Mouse (Mus musculus) intestine, embryonic 15.5 days (tissue): ENCODE results near the gene Ddx59. TPM values are rescaled to one million over a fixed set of nuclear protein-coding genes. Genes with fewer than 3 reads are reported as not detected.

Experiments
- ATAC-seq: fragments of 200-750 bp; cut with Nextera tagmentation; 2 replicates; pipeline ENCODE4 v1.8.0; 2017; ENCODE audit warnings: moderate TSS enrichment, moderate library complexity
- H3K27ac ChIP-seq: fragments of 300-500 bp; sonication (generic); 2 replicates; pipeline ENCODE4 v1.5.1; 2015; ENCODE audit warnings: mild to moderate bottlenecking, inconsistent platforms
- H3K27me3 ChIP-seq: fragments of 300-500 bp; sonication (generic); replicated peaks from 2 replicates; pipeline ENCODE4 v1.6.1; 2015; ENCODE audit warnings: inconsistent platforms
- H3K36me3 ChIP-seq: fragments of 300-500 bp; sonication (generic); 2 replicates; pipeline ENCODE4 v1.6.1; 2015; ENCODE audit warnings: inconsistent platforms
- H3K4me1 ChIP-seq: fragments of 300-500 bp; sonication (generic); replicated peaks from 2 replicates; pipeline ENCODE4 v1.6.1; 2015; ENCODE audit warnings: inconsistent platforms
- H3K4me2 ChIP-seq: fragments of 300-500 bp; sonication (generic); replicated peaks from 2 replicates; pipeline ENCODE4 v1.6.1; 2015; ENCODE audit warnings: mild to moderate bottlenecking, inconsistent platforms
- H3K4me3 ChIP-seq: fragments of 300-500 bp; sonication (generic); replicated peaks from 2 replicates; pipeline ENCODE4 v1.5.1; 2015; ENCODE audit warnings: inconsistent platforms
- H3K9ac ChIP-seq: fragments of 300-500 bp; sonication (generic); 2 replicates; pipeline ENCODE4 v1.6.1; 2015; ENCODE audit warnings: inconsistent platforms
- H3K9me3 ChIP-seq: fragments of 300-500 bp; sonication (generic); 2 replicates; pipeline ENCODE4 v1.6.1; 2016; ENCODE audit warnings: inconsistent platforms
- WGBS: fragments of 180-500 bp; shearing (Covaris S2); methylation state at CpG from one replicate; pipeline ENCODE4 v1.1.7; 2015; 5-methylcytosine and 5-hydroxymethylcytosine counted together
- polyA plus RNA-seq: library from polyadenylated mRNA; unstranded; fragments of >200 nt; fragmentation: Nextera tagmentation; extraction: Ambion mirVana; gene quantifications from 2 replicates; pipeline ENCODE4 v1.2.1, GENCODE M21; 2015

Gene Ddx59
- polyA plus RNA-seq, 1 experiment from 2014 or later = 11.6 TPM

- WGBS = 92% methylated on average over 6 of the region's 6 CpGs
- Histone ChIP-seq H3K9me3 (no peaks in the 10 kb centered on the region), H3K4me1 (no peaks in the 10 kb centered on the region), H3K4me3 (no peak overlapping the region), H3K36me3 (no peaks in the 10 kb centered on the region), H3K4me2 (no peak overlapping the region), H3K27me3 (no peaks in the 10 kb centered on the region), H3K9ac (no peak overlapping the region), H3K27ac (no peak overlapping the region)
- ATAC-seq = no peak
Measured at GRCm38 (mm10) chr1:136418393-136418792, 3.3 kb downstream of the Ddx59 start.

- H3K4me1 ChIP-seq = peaks cover 6% of the 10 kb centered on the region
- no peaks in the 10 kb centered on the region for H3K36me3 ChIP-seq
- no peak overlapping the region for H3K27ac ChIP-seq
- ATAC-seq = no peak
- H3K9ac ChIP-seq = no peak overlapping the region
- no peaks in the 10 kb centered on the region for H3K9me3 ChIP-seq
- no peak overlapping the region for H3K4me2 ChIP-seq
- no peaks in the 10 kb centered on the region for H3K27me3 ChIP-seq
- whole genome bisulfite sequencing = 80% methylated on average over 11 of the region's 11 CpGs
- no peak overlapping the region for H3K4me3 ChIP-seq
Measured at GRCm38 (mm10) chr1:136427166-136427969, 12.3 kb downstream of the Ddx59 start.

GRCm38 (mm10) chr1:136428981-136429380, 13.9 kb downstream of the Ddx59 start:
- no peak overlapping the region for H3K27ac ChIP-seq
- no peak overlapping the region for H3K9ac ChIP-seq
- no peaks in the 10 kb centered on the region for H3K9me3 ChIP-seq
- H3K4me1 ChIP-seq = peaks cover 6% of the 10 kb centered on the region
- no peak overlapping the region for H3K4me2 ChIP-seq
- no peak for ATAC-seq
- WGBS = 89% methylated on average over 4 of the region's 4 CpGs
- no peaks in the 10 kb centered on the region for H3K27me3 ChIP-seq
- no peaks in the 10 kb centered on the region for H3K36me3 ChIP-seq
- no peak overlapping the region for H3K4me3 ChIP-seq

GRCm38 (mm10) chr1:136430126-136430818, 15.2 kb downstream of the Ddx59 start:
- no peak overlapping the region for H3K27ac ChIP-seq
- H3K9ac ChIP-seq = no peak overlapping the region
- no peak overlapping the region for H3K4me2 ChIP-seq
- WGBS = 55% methylated on average over 7 of the region's 7 CpGs
- no peaks in the 10 kb centered on the region for H3K36me3 ChIP-seq
- peaks cover 6% of the 10 kb centered on the region for H3K4me1 ChIP-seq
- H3K27me3 ChIP-seq = no peaks in the 10 kb centered on the region
- no peaks in the 10 kb centered on the region for H3K9me3 ChIP-seq
- no peak overlapping the region for H3K4me3 ChIP-seq
- ATAC-seq = no peak

GRCm38 (mm10) chr1:136440741-136441140, 25.7 kb downstream of the Ddx59 start:
- Histone ChIP-seq H3K27me3 (no peaks in the 10 kb centered on the region; the same call in 1 of the 2 replicates), H3K4me2 (no peak overlapping the region), H3K4me1 (no peaks in the 10 kb centered on the region), H3K9ac (no peak overlapping the region), H3K4me3 (no peak overlapping the region), H3K9me3 (no peaks in the 10 kb centered on the region), H3K36me3 (no peaks in the 10 kb centered on the region), H3K27ac (no peak overlapping the region)
- 73% methylated on average over 7 of the region's 7 CpGs for WGBS
- no peak for ATAC-seq

GRCm38 (mm10) chr1:136442809-136443208, 27.7 kb downstream of the Ddx59 start:
- Histone ChIP-seq H3K4me1 (no peaks in the 10 kb centered on the region), H3K9ac (no peak overlapping the region), H3K4me3 (no peak overlapping the region), H3K36me3 (no peaks in the 10 kb centered on the region), H3K27ac (no peak overlapping the region), H3K4me2 (no peak overlapping the region), H3K9me3 (no peaks in the 10 kb centered on the region), H3K27me3 (no peaks in the 10 kb centered on the region; the same call in 1 of the 2 replicates)
- WGBS = 34% methylated on average over 9 of the region's 9 CpGs
- peak; percentile 64; the same call in 1 of the 2 replicates for ATAC-seq

GRCm38 (mm10) chr1:136444555-136445255, 29.6 kb downstream of the Ddx59 start:
- peak; percentile 67; the same call in 1 of the 2 replicates for ATAC-seq
- no peak overlapping the region for H3K9ac ChIP-seq
- WGBS = 67% methylated on average over 12 of the region's 12 CpGs
- H3K9me3 ChIP-seq = no peaks in the 10 kb centered on the region
- no peak overlapping the region for H3K4me2 ChIP-seq
- H3K27ac ChIP-seq = no peak overlapping the region
- no peaks in the 10 kb centered on the region for H3K36me3 ChIP-seq
- H3K27me3 ChIP-seq = no peaks in the 10 kb centered on the region; the same call in 1 of the 2 replicates
- H3K4me3 ChIP-seq = no peak overlapping the region
- H3K4me1 ChIP-seq = no peaks in the 10 kb centered on the region

GRCm38 (mm10) chr1:136446933-136447332, 31.9 kb downstream of the Ddx59 start:
- Histone ChIP-seq H3K4me3 (no peak overlapping the region), H3K9me3 (no peaks in the 10 kb centered on the region), H3K27ac (no peak overlapping the region), H3K4me2 (no peak overlapping the region), H3K27me3 (no peaks in the 10 kb centered on the region; the same call in 1 of the 2 replicates), H3K9ac (no peak overlapping the region), H3K36me3 (no peaks in the 10 kb centered on the region), H3K4me1 (no peaks in the 10 kb centered on the region)
- ATAC-seq = 0 out of 2 replicates have a peak, but pooled peaks have one; percentile 37
- WGBS = 63% methylated on average over 10 of the region's 10 CpGs

- Histone ChIP-seq H3K36me3 (no peaks in the 10 kb centered on the region), H3K27me3 (no peaks in the 10 kb centered on the region; the same call in 1 of the 2 replicates), H3K4me1 (no peaks in the 10 kb centered on the region), H3K9me3 (no peaks in the 10 kb centered on the region), H3K4me2 (no peak overlapping the region), H3K27ac (no peak overlapping the region), H3K4me3 (no peak overlapping the region), H3K9ac (no peak overlapping the region)
- WGBS = 50% methylated on average over 4 of the region's 4 CpGs
- ATAC-seq = no peak
Measured at GRCm38 (mm10) chr1:136447338-136447737, 32.3 kb downstream of the Ddx59 start.

- H3K4me1 ChIP-seq = no peaks in the 10 kb centered on the region
- ATAC-seq = no peak
- no peak overlapping the region for H3K27ac ChIP-seq
- H3K27me3 ChIP-seq = no peaks in the 10 kb centered on the region; the same call in 1 of the 2 replicates
- WGBS = 90% methylated on average over 6 of the region's 6 CpGs
- no peak overlapping the region for H3K9ac ChIP-seq
- no peaks in the 10 kb centered on the region for H3K36me3 ChIP-seq
- H3K4me2 ChIP-seq = no peak overlapping the region
- no peak overlapping the region for H3K4me3 ChIP-seq
- no peaks in the 10 kb centered on the region for H3K9me3 ChIP-seq
Measured at GRCm38 (mm10) chr1:136449541-136449940, 34.5 kb downstream of the Ddx59 start.

- no peak overlapping the region for H3K4me2 ChIP-seq
- H3K36me3 ChIP-seq = no peaks in the 10 kb centered on the region
- H3K9ac ChIP-seq = no peak overlapping the region
- ATAC-seq = no peak
- no peaks in the 10 kb centered on the region for H3K4me1 ChIP-seq
- no peaks in the 10 kb centered on the region; the same call in 1 of the 2 replicates for H3K27me3 ChIP-seq
- WGBS = 78% methylated on average over 5 of the region's 5 CpGs
- no peak overlapping the region for H3K27ac ChIP-seq
- no peaks in the 10 kb centered on the region for H3K9me3 ChIP-seq
- no peak overlapping the region for H3K4me3 ChIP-seq
Measured at GRCm38 (mm10) chr1:136450206-136450605, 35.1 kb downstream of the Ddx59 start.

GRCm38 (mm10) chr1:136452421-136452820, 37.4 kb downstream of the Ddx59 start:
- no peak overlapping the region for H3K4me3 ChIP-seq
- H3K9ac ChIP-seq = no peak overlapping the region
- WGBS = 79% methylated on average over 5 of the region's 5 CpGs
- H3K4me2 ChIP-seq = no peak overlapping the region
- H3K36me3 ChIP-seq = no peaks in the 10 kb centered on the region
- ATAC-seq = no peak
- H3K27ac ChIP-seq = no peak overlapping the region
- H3K4me1 ChIP-seq = no peaks in the 10 kb centered on the region
- no peaks in the 10 kb centered on the region for H3K27me3 ChIP-seq
- no peaks in the 10 kb centered on the region for H3K9me3 ChIP-seq
